Mouse (Mus musculus) left cerebral cortex, adult 11 months (tissue): ENCODE measurements around the gene Ebf3.

ENCODE experiments used
- DNase-seq: peaks from one replicate; pipeline ENCODE4 v3.0.0; 2022; ENCODE audit warnings: low spot score

Gene Ebf3

DNA sequence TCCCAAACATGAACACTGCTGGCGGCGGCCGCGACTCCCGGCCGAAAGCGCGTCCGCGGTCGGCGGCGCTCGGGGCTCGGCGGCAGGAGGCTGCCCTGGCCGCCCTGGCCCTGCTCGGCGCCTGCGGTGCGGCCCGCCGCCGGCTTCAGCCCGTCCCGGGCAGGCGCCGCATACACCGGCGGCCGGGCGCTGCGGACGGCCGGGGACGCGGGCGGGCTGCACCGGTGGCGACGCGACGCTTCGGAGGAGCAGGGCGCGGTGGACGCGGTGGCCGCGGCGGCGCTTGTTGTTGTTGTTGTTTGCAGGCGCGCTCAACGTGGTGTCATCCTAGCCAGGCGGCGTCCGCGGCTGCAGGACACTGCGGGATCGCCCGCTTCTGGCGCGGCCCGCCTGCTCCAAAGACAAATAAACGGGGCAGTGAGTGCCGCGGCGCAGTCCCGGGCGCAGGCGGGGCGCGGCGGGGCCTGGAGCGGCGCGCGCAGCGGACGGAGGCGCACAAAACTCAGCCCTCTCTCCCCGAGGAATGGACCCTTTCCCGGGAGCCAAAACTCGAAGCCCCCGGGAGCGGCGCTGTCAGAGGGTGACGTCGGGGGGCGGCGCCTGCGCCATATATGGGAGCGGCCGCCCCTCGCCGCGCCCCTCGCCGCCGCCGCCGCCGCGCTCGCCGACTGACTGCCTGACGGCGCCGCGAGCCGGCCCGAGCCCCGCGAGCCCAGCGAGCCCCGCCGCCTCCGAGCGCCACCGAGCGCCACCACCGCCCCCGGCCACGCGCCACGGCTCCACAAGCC lies at the start of gene Ebf3:
Gene Ebf3, minus strand, starts transcription at position 542 of the 788 bp plus-strand sequence.
- DNase-seq: no peak

DNA sequence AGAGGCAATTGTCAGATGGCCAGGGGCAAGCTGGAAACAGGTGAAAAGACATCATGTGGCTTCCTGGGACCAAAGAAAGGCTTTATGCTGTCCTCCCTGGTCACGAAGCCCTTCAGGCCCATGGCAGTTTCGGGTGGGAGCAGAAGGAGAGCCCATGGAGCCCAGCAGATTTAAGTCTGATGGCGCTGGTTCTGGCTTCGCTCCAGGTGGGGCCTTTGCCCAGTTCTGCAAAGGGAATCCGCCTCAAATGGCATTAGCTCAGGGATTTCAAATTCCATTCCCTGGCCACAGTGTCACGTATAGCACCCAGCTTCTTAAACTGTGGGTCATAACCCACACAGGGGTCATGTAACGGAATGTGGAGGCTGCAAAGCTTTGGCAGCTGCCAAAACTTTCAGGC lies 32.6 kb upstream of the Ebf3 start:
- no peak for DNase-seq

DNA sequence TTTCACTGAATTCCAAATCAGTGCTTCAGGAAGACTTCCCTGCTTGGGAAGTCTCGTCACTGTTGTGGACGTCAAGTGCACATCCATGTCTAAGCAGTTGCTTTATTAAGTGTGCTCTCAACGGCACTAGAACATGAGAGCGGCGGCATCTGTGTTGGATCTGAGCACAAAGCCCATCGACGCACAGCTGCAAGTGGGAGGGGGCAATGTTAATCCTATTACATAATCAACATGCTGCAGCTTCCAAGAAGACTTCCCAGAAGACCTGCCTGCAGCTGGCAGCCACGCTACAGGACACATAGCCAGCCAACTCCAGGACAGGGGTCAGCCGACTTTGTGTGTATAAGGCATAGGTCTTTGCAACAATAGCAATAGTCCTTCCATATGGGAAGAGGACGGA lies 31.8 kb upstream of the Ebf3 start:
- no peak for DNase-seq

DNA sequence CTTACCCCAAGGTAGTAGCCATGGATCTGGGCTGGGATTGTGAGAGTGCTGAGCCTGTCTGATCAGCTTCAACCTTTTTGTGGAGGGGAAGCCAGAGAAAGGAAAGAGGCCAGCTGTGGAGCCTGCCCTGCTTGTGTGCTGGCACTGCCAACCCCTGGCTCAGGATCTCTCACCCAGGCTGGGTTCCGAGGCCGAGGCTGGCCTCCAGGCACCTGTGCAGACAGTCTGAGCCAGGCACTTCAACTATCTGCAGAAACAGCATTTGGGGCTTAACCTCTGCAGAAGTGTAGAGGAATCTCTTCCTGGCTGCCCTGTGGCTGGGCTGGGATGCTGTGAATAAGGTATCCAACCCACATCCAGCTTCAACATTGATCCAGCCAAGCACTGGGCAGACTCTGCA lies 19.7 kb upstream of the Ebf3 start:
- DNase-seq: no peak

DNA sequence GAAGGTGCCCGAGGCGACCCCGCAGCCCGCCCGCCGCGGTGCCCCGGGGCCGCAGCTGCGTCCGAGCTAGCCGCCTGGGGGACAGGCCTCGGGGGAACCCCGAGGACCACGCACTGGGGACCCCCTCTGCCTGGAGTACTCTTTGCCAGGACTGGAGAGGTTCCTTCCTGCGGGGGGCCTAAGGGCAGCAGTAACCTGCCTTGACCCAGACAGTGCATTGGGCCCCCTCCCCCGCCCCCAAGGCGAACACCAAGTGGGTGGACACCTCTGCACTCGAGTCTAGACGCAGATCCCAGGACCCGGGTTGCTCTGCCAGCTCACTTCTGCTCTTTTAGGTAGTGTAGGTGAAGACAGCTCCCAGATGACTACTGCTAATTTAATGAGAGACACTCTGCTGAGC lies 8.7 kb upstream of the Ebf3 start:
- DNase-seq: no peak

DNA sequence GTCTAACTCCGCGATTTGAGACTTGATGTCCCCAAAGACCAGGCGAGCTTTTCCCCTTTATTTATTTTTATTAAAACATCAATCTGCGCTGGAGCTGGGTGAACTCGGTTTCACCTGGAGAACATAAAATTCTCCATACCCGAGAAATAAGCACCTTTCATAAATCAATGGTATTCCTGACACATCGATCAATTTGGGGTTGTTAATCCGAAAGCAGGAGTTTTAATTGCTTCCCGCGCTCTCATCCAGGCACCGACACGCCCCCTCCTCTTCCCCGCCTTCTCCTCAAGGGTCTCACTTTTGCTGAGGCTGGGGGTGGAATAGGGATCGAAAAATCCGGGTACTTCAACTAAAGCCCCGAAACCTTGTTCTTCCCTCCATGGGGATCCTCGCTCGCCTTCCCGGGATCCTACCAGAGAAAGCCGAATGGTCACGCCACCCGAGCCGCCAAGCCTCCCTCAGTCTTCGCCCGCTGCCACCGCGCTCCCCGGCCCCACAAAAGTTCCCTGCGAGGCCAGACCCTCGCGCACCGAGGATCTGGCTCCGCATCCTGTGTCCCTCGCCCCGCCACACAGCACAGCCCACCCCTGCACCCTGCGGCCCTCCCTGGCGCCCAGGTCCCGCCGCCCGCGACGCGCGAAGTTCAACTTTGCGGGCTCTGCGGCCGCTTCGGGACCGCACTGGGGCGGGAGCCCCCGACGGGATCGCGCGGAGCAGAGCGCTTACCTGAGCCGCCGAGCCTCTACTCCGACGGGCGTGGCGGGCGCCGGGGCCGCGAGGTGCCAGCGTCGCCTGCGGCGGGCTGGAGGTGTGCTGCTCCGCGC lies 7.9 kb upstream of the Ebf3 start:
- no peak for DNase-seq

DNA sequence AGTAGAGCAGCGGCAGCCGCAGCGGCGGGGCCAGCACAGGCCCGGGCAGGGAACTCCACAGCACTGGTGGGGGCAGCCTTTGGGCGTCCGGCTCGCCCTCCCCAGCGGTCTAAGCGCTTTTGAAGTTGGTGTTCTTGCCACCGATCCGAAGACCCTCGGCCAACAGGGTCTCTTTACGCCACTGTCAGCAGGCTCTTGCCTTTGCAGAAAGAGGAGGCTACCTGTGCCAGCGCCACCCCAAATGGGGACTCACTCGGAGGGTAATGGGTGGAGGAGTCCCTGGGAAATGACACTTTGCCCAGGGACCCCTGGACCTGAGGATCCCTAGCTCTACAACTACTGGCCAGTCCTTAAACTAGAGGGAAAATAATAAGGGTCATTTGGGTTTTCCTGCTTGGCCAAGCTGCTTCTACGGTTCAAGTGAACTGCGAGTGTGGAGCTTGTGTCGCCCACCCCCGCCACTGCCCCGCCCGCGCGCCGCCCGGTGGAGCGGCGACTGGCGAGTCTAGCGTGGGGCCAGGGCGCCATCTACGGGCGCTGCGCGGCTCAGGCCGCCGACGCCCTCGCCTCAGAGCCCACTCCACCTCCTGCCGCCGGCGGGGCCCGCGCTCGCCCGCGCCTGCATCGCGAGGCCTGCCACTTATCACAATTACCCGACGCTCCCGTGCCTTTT lies 7.0 kb upstream of the Ebf3 start:
- DNase-seq: no peak

DNA sequence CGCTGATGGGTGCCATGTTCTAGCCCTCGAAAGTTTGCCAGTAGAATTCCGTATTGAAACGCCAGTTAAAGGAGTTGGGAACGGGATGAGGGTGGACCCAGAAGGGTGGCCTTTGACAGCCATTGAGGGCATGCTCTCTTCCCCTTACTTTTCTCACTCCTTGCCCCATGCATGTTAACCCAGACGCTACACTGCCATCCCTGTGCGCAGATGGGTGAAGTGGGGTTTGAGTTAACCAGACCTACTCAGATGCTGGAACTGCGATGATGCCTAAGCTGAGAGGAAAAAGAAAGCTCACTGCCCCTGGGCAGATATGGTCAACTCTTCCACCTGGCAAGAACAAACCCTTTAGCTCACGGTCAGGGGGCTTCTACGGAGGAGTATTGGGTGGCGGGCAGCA lies 6.1 kb upstream of the Ebf3 start:
- no peak for DNase-seq

DNA sequence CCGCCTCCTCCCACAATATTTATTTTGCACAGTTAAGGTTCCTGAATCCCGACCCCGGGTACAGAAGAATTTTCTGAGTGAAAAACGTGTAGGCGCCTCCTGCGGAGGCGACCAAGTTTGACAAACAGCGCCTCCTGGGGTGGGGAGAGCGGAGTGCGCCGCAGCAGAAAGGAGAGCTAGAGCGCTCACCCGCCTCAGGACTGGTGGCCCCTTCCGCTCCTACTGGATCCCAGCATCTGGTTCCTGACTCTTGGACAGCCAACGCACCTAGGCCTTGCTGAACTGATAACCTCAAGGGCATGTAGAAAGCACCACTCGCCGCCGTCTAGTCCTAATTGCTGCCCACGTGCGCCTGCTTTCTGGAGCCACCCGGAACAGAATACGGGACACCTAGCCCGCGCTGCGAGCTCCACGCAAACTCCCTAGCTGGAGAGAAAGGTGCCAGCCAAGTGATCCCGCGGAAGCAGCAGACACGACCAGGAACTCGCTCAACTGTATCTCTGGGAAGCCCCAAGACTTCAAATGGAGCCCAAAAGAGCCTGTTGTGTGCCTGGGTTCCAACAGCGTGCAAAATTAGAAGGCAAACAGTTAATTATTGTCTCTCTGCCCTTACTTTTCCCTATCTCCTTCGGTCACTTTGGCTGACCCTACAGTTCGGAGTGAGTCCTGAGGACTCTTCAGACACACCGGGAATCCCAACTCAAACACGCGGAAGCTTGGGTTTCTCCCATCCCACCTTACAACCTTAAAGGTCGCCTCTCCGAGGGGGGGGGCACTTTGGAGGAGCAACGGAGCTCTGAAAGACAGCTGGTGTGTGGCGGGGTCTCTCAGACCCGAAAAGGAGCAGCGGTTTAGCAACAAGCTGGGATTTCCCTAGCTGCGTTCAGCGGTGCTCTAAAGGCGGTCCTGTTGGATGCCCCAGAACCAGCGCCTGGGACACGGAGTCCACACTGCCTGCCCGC lies 5.0 kb upstream of the Ebf3 start:
- DNase-seq: no peak

DNA sequence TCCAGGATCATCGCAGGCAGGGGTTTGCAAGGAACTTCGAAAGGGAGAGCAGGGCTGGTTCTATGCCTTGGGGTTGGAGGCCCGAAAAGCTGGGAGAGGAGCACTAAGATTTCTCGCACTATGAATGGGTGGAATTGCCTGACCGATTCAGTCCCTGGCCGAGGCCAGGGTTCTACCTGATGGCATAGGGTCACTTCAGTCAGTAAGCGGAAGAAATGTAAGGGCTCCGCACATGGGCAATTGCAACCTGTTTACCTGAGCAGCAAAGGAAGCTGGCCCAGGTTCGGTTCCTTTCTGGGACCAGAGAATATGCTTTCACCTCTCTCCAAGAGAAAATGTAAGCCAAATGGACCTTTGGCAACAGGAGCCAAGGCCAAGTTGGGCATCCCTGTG lies 4.1 kb upstream of the Ebf3 start:
- DNase-seq: no peak

DNA sequence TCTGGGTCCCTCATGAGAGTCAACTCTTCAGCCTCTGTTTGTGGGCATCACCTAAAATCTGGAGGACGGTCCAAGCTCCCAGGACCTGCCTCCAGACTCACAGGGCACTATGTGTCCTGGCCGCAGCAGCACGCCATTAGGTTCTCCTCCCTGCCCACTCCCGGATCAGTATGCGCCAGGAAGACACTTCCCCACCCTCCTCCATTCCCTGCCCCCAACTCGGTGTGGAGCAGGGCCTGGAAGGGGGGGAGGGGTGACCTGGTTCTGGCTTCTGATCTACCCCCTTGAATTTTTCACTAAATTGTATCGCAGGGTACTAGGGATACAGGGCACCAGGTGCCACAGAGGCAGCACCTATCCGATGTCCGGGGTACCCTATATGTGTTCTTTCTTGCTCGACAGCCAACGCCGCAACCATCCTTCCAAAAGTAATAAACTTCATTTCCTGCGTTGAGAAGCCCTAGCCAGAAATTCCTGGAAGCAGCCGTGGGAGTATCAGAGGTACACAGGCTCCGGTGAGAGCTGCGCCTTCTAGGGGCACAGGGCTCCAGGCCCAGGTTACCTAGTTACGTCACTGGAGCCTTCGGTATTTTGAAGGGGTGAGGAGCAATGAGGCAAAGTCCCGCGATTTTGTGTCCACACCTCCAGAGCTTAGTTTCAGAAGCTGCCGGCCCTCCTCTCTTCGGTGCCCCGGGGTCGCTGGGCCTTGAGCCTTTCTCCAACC lies 3.6 kb upstream of the Ebf3 start:
- no peak for DNase-seq

DNA sequence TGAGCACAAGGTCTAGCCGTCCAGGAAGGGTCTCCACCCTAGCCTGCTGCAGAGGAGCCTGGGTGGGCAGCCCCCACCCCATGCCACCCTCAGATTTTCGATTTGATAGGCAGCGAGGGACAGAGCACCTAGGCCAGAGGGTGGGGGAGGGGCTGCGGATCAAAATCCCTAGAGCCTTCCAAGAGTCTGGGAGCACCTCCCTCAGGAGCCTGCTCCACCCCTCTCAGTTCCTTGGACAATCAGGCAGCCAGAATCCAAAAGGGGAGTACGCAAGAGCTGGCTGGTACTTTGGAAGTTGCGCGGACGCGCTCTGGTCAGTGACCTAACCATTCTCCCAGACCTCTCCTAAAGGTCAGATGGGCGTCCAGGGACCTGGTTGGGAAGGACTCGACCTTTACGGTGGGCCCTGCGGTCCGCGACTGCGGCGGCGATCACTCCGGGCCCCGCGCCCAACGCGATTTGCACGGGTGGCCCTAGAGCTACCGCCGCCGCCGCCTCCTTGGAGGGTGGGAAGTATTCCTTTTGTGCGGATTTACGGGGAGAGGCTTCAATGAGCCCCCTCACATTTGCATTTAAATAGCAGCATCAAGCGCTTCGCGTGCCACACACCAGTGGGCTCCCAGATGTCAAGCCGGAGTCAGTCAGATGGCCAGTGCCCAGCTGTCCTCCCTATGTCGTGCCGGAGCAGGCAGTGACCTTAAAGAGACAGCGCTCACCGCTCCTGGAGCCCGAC lies 2.8 kb upstream of the Ebf3 start:
- DNase-seq: no peak

DNA sequence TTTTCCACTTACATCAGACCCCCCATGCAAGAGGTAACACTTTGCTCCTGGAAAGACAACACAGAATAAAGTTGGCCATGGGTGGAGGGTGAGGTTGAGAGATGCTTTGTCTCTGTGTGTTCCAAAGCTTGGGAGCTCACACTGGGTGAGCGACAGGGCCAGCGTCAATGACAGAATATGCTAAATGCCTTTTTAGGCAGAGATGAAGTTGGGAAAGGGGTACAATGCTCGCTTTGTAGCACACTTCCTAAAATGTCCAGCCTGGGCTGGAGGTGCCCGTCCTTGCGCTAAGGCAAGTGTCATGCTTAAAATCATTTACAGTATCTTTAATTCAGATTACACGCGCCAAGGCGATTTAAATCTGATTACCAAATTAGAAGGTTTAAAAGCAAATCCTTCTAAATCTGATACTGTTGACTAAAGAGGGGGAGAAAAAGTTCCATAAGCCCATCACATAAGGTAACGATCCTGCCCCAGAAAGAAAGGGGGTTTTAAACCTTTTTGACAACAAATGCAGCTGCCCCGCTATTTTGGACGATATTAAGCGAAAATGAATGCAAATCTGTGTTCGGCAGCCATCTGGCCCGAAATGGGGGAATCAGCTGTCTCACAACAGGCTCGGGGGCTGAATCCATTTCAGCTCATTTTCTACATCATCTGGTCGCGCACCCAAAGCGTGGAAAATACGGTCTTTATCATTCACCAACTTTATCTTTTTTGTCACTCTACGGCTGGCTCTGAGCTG lies 2.1 kb upstream of the Ebf3 start:
- no peak for DNase-seq

DNA sequence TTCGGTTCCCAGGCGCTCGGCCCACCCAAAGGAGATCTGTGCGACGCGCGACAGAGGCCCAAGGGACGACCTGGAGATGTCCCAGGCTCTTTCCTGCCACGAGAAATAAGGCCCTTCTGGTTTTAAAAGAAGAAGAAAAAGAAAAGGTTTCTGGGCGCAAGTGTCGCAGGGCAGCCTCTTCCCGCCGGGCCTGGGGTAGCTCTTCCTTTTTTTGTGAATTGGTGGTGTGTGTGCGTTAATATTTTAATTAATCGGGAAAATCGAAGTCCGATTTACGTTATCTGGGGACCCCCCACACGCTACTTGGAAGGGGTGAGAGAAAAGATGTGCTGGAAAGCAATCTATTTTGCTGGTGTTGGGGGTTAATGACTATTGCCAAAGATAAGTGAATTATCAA lies 1.3 kb upstream of the Ebf3 start:
- DNase-seq: no peak

DNA sequence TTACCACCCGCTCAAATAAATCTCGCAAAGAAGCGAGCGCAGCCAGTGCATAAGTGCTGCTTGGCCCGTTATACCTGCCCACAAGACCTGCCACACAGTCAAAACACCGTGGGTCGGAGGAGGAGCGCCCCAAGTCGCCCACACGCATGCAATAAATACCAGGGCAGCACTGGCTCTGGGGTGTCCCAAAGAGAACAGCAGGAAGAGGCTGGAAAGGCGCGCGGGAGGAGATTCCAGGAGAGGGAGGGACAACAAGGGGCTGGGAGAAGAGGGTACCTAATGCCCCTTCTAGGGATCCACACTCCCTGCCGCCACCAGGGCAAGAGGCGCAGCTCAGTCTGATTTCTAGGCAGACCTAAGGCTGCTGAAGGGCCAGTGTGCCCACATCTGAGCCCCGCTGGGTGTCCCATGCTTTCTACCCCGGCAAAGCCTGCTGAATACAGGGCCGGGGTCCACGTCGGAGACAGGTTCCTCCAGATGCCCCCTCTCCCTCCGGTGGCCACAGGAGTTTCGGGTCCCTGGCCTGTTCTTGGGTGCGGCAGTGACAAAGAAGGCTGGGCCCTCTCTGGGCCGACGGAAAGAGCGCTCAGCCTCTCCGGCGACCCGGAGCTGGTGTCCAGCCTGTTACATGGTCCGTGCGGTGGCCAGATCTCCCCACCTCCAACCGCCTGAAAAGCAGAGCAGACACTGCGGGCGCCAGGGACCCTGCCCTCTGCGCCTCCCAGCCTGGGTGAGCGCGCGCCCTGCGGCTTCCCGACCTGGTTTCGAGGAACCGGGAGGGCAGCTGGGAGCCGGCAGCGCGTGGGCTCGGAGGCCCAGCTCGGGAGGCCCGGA lies 682 bp upstream of the Ebf3 start:
- no peak for DNase-seq

DNA sequence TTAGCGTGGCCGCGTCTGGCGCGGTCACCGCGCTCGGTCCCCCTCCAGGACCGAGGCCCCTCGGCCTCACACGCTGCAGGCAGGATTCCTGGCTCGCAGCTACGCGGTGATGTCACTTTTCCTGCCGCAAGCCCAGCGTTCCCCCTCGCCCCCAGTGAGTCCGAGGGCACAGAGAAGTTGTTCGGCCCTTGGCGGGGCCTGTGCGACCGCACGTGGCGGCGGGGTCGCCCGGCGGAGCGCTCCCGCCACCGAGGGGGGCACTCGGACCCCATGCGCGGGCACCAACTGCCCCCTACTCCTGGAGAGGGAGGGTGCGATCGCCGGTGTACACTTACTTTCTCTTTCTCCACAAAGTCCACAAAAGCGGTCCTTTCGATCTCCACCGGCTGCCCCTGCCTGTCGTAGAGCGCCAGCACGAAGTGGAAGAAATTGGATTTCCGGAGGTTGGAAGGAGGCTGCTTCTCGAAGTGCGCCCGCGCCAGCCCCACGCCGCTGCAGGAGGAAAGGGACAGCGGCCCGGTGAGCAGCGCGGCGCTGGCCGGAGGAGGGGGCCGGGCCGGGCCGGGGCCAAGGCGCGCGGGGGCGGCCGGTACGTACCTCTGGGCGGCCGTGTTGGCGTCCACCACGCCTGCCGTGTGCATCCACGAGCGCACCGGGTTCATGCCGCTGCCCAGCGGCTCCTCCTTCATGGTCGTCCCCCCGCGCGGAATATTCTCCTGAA lies 902 bp downstream of the Ebf3 start:
- no peak for DNase-seq

DNA sequence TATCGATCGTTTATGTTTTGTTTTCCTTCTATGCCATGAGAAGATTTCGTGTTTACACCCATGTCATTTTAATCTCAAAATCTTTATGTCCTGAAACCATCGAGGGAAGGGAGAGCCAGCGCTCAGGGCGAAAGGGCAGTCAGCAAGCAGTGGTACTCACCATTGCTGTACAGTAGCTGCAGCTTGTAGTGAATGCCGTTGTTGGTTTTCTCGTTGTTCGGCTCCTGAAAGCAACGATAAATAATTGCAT lies 1.4 kb downstream of the Ebf3 start:
- DNase-seq: no peak

DNA sequence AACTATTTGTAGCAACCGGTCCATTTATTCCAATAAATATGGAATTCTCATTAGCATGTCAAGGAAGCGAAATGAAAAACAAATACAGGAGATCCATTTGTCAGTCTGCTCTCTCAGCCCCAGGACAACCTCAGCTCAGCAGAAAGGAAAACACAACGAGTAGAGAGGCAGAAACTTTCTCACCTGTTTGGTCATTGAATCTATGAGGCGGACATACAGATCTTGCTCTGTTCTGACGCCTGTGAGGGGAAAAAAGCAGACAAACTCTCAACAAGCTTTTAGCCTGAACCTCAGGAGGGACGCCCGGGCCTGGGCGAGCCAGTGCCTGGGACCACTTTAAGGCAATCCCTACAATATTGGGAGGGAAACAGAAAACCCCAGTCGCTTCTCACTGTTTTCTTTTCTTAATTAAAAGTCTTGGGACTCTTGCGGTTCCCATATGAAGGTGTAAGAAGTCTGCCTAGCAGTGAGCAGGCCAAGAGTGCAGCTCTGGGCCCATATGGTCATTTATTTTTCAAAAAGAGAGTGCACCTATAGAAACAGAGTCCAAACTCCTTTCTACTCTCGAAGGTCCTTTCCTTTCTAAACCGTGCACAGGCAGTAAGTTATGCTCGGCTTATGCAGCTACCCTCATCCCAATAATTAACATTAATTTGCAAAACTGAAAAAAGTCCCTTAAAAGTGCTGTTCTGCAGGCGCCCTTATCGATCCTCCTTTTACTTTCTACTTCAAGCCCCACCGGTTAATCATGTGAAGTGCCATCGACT lies 1.9 kb downstream of the Ebf3 start:
- DNase-seq: no peak
